Mouse (Mus musculus): ENCODE measurements around the gene Rras2. TPM values are rescaled to one million over a fixed set of nuclear protein-coding genes. Genes with fewer than 3 reads are reported as not detected.

The Rras2 gene
- polyA plus RNA-seq, 1 experiment from 2014 or later = 47.1 TPM

DNA sequence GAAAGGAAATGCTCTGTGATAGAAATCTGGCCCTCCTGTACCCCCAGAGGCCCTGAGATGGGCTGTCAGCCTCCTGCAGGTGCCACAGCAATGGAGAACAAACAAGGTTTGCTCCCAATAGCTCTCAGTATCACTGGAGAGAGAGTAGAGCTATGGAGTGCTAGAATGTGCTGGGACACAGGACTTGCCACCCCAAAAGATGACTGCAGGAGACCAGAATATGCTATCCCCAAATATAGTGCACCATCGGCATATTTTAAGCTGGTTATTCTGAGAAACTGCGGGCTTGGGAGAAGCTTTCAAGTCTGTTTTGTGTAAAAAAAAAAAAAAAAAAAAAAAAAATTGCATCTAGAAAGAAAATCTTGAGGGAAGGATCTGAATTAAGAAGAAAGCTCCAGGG is 20.7 kb upstream of the Rras2 start:
- H3K4me2 ChIP-seq = no peak overlapping the region
- WGBS = 92% methylated on average over 2 of the region's 2 CpGs
- H3K4me3 ChIP-seq (ENCODE audit: low read depth, low read length) = no peak overlapping the region
- no peaks in the 10 kb centered on the region for H3K4me1 ChIP-seq (ENCODE audit: insufficient read depth)
- no peak for ATAC-seq (ENCODE audit: insufficient read depth)
- no peak for TF ChIP-seq CTCF (IDR thresholded peaks at IDR 0.05; ENCODE audit: low read depth)
- no peak for DNase-seq
- no peak overlapping the region for H3K9ac ChIP-seq
- no peak overlapping the region for H3K27ac ChIP-seq (ENCODE audit: low read depth)
- H3K9me3 ChIP-seq (ENCODE audit: low read depth, low read length) = no peaks in the 10 kb centered on the region
- H3K36me3 ChIP-seq (ENCODE audit: insufficient read depth) = no peaks in the 10 kb centered on the region
- H3K27me3 ChIP-seq (ENCODE audit: insufficient read depth, low read length) = no peaks in the 10 kb centered on the region

DNA sequence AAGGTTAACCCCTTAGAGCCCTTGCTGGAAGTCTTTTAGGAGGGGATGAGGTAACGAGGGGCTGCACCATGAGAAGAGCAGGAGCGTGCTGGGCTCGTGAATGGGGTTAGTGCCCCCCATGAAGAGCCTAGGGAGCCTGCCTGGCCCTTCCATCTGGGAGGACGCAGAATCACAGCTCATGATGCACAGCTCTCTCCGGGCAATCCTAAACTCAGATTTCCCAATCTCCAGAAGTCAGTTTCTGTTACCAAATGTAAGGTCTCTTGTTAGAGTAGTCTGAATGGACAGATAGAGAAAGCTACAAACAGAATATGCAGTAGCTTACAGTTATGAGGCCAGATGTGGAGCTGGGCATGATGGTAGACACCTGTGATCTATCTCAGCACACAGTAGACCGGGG is 17.6 kb upstream of the Rras2 start:
- WGBS = 21% methylated on average over 6 of the region's 6 CpGs
- no peaks in the 10 kb centered on the region for H3K36me3 ChIP-seq (ENCODE audit: insufficient read depth)
- no peak overlapping the region for H3K4me2 ChIP-seq
- DNase-seq = no peak
- no peak overlapping the region for H3K4me3 ChIP-seq (ENCODE audit: low read depth, low read length)
- H3K4me1 ChIP-seq (ENCODE audit: insufficient read depth) = no peaks in the 10 kb centered on the region
- H3K9ac ChIP-seq = no peak overlapping the region
- TF ChIP-seq CTCF (IDR thresholded peaks at IDR 0.05; ENCODE audit: low read depth) = no peak
- H3K27ac ChIP-seq (ENCODE audit: low read depth) = no peak overlapping the region
- H3K27me3 ChIP-seq (ENCODE audit: insufficient read depth, low read length) = no peaks in the 10 kb centered on the region
- no peak for ATAC-seq (ENCODE audit: insufficient read depth)
- no peaks in the 10 kb centered on the region for H3K9me3 ChIP-seq (ENCODE audit: low read depth, low read length)

DNA sequence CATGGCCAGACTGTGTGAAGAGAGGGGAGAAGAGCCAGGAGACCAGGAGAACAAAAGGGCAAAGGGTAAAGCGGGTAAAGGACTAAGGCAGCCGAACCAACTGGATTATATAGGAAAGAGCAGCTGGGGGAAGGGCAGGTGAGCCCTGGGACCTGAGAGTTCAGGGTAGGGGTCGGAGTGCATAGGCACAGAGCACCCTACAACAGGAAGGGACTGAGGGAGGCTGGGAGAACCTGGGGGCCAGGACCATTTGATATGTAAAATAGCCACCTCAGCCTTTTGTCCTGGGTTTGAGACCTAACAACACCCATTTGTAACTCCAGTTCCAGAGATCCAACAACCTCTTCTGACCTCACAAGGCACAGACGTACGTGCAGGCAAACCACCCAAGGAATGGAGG is 16.4 kb upstream of the Rras2 start:
- WGBS = 34% methylated on average over 5 of the region's 5 CpGs
- no peak overlapping the region for H3K9ac ChIP-seq
- H3K9me3 ChIP-seq (ENCODE audit: low read depth, low read length) = no peaks in the 10 kb centered on the region
- H3K4me2 ChIP-seq = no peak overlapping the region
- H3K36me3 ChIP-seq (ENCODE audit: insufficient read depth) = no peaks in the 10 kb centered on the region
- TF ChIP-seq CTCF (IDR thresholded peaks at IDR 0.05; ENCODE audit: low read depth) = no peak
- ATAC-seq (ENCODE audit: insufficient read depth) (no peak), DNase-seq (no peak)
- H3K27ac ChIP-seq (ENCODE audit: low read depth) = no peak overlapping the region
- H3K4me1 ChIP-seq (ENCODE audit: insufficient read depth) = no peaks in the 10 kb centered on the region
- no peak overlapping the region for H3K4me3 ChIP-seq (ENCODE audit: low read depth, low read length)
- no peaks in the 10 kb centered on the region for H3K27me3 ChIP-seq (ENCODE audit: insufficient read depth, low read length)

DNA sequence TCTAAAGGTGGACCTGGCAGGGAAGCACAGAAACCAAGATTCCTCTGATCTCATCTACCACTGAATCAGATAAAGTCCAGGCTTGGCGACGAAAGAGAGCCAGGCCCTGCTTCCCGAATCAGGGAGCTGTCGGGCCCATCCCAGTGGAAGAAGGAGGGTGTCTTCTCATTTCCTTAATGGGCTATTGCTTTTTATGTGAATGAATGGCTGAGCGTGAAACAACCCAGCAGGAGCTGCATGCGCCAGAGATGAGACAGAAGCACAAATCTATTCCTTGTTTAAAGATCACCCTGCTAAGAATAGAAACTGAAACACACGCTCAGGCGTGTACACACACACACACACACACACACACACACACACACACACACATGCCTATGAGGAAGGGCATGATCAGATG is 14.7 kb upstream of the Rras2 start:
- Histone ChIP-seq H3K4me3 (ENCODE audit: low read depth, low read length) (no peak overlapping the region), H3K27ac (ENCODE audit: low read depth) (no peak overlapping the region), H3K9ac (no peak overlapping the region), H3K4me2 (no peak overlapping the region), H3K27me3 (ENCODE audit: insufficient read depth, low read length) (no peaks in the 10 kb centered on the region), H3K4me1 (ENCODE audit: insufficient read depth) (no peaks in the 10 kb centered on the region), H3K36me3 (ENCODE audit: insufficient read depth) (no peaks in the 10 kb centered on the region), H3K9me3 (ENCODE audit: low read depth, low read length) (no peaks in the 10 kb centered on the region)
- DNase-seq (no peak), ATAC-seq (ENCODE audit: insufficient read depth) (no peak)
- WGBS = 42% methylated on average over 8 of the region's 8 CpGs
- no peak for TF ChIP-seq CTCF (IDR thresholded peaks at IDR 0.05; ENCODE audit: low read depth)

DNA sequence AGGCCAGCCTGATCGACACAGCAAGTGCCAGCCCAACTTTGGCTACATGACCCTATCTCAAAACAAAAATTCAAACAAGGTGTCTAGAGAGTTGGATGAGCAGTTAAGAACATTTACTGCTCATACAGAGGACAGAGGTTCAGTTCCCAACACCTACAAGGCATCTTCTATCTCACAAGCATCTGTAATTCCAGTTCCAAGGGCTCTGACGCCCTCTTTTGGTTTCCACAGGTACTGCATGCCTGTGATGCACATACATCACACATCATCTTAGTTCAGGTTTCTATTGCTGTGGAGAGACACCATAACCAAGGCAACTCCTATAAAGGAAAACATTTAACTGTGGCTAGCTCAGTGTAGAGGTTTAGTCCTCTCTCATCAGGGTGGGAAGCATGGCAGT is 11.7 kb upstream of the Rras2 start:
- H3K27me3 ChIP-seq (ENCODE audit: insufficient read depth, low read length) = no peaks in the 10 kb centered on the region
- H3K4me1 ChIP-seq (ENCODE audit: insufficient read depth) = no peaks in the 10 kb centered on the region
- no peaks in the 10 kb centered on the region for H3K9me3 ChIP-seq (ENCODE audit: low read depth, low read length)
- DNase-seq = no peak
- no peak overlapping the region for H3K27ac ChIP-seq (ENCODE audit: low read depth)
- no peak overlapping the region for H3K4me3 ChIP-seq (ENCODE audit: low read depth, low read length)
- H3K9ac ChIP-seq = no peak overlapping the region
- no peaks in the 10 kb centered on the region for H3K36me3 ChIP-seq (ENCODE audit: insufficient read depth)
- ATAC-seq (ENCODE audit: insufficient read depth) = no peak
- no peak overlapping the region for H3K4me2 ChIP-seq
- 43% methylated on average over 2 of the region's 2 CpGs for WGBS
- peak; percentile 18; the same call in 1 of the 2 replicates for TF ChIP-seq CTCF (IDR thresholded peaks at IDR 0.05; ENCODE audit: low read depth)

DNA sequence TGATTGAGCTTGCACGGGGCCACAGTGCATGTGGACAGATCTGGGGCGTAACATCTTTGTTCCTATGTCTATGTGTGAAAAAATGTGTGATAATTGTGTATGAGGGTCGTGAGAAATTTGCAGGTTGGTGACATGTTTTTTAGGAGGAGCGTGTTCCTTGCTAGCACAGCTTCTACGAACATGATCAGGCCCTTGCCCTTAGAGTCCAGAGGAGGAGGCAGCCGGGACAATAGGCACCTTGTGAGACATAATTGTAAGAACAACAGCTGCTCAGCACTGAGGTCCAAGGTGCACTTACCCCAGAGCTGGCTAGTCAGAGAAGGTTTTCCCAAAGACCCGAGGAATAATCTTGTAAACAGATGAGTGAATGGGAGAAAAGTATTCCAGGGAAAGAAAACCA is 599 bp upstream of the Rras2 start:
- peaks cover 4% of the 10 kb centered on the region; the same call in 1 of the 2 replicates for H3K4me1 ChIP-seq (ENCODE audit: insufficient read depth)
- TF ChIP-seq CTCF (IDR thresholded peaks at IDR 0.05; ENCODE audit: low read depth) = no peak
- H3K9ac ChIP-seq = peak overlapping the region; percentile 79; the same call in 1 of the 2 replicates
- ATAC-seq (ENCODE audit: insufficient read depth) (no peak; the same call in 1 of the 2 replicates), DNase-seq (no peak)
- H3K4me2 ChIP-seq = peak overlapping the region; percentile 79
- H3K27ac ChIP-seq (ENCODE audit: low read depth) = no peak overlapping the region
- no peaks in the 10 kb centered on the region for H3K36me3 ChIP-seq (ENCODE audit: insufficient read depth)
- H3K4me3 ChIP-seq (ENCODE audit: low read depth, low read length) = peak overlapping the region; percentile 74; the same call in 1 of the 2 replicates
- 32% methylated on average over 7 of the region's 7 CpGs for WGBS
- H3K27me3 ChIP-seq (ENCODE audit: insufficient read depth, low read length) = no peaks in the 10 kb centered on the region
- no peaks in the 10 kb centered on the region for H3K9me3 ChIP-seq (ENCODE audit: low read depth, low read length)

DNA sequence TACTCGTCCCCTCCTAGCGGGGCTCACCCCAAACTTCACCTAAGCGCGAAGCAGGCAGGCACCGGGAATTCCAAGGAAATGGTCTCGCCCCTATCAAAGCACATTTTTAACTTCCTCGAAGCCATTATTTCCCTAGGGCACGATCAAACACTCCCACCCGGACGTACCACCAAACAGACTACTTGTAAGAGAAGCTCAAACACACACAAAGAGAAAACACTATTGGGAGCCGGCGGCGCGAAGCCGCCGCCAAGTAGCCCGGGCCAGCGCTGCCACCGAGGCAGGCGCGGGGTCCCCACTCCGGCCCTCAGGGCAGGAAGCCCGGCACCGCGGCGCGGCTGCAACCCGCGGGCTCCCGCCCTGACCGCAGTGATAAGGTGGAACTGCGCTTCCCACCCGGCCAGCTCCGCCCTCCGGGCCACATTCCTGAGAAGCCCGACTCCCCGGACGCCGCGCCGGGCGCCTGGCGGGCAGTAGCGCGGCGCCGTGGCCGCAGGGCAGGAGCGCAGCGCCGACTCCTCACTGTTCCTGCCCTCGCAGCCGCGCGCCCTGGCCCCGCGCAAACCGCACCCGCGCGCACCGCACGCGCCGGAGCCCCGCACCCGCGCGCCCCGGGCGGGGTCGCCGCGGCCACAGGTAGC is 750 bp downstream of the Rras2 start:
- DNase-seq (peak; percentile 86), ATAC-seq (ENCODE audit: insufficient read depth) (peak; percentile 84)
- peak overlapping the region; percentile 79 for H3K9ac ChIP-seq
- peak; percentile 20; the same call in 1 of the 2 replicates for TF ChIP-seq CTCF (IDR thresholded peaks at IDR 0.05; ENCODE audit: low read depth)
- H3K27ac ChIP-seq (ENCODE audit: low read depth) = peak overlapping the region; percentile 95
- peaks cover 4% of the 10 kb centered on the region; the same call in 1 of the 2 replicates for H3K4me1 ChIP-seq (ENCODE audit: insufficient read depth)
- H3K9me3 ChIP-seq (ENCODE audit: low read depth, low read length) = no peaks in the 10 kb centered on the region
- no peaks in the 10 kb centered on the region for H3K27me3 ChIP-seq (ENCODE audit: insufficient read depth, low read length)
- H3K36me3 ChIP-seq (ENCODE audit: insufficient read depth) = no peaks in the 10 kb centered on the region
- under 1% methylated on average over 68 of the region's 74 CpGs for WGBS
- peak overlapping the region; percentile 79 for H3K4me2 ChIP-seq
- peak overlapping the region; percentile 74 for H3K4me3 ChIP-seq (ENCODE audit: low read depth, low read length)
